Mouse (Mus musculus) CH12.LX (cell line): Measurements from ENCODE around the gene Xylb. TPM values are rescaled to one million over a fixed set of nuclear protein-coding genes. Genes with fewer than 3 reads are reported as not detected.

Experiments used
- DNase-seq: peaks from one replicate; pipeline ENCODE4 v3.0.0-alpha.2; 2013; ENCODE audit errors: extremely low read depth
- H3K27ac ChIP-seq: 2 replicates; pipeline ENCODE4 v1.5.1; 2012; ENCODE audit warnings: low read depth, mild to moderate bottlenecking, control low read depth, moderate library complexity; ENCODE audit not compliant: insufficient read depth
- H3K27me3 ChIP-seq: replicated peaks from 2 replicates; pipeline ENCODE3; 2012; ENCODE audit warnings: inconsistent platforms
- H3K36me3 ChIP-seq, 2 experiments: replicated peaks in 1 of 2; 2 replicates each; pipeline versions ENCODE3 to v1.6.1; 2012; ENCODE audit warnings: inconsistent platforms in 1 of 2, low read length in 1 of 2, mild to moderate bottlenecking in 1 of 2, mixed read lengths in 1 of 2, moderate library complexity in 1 of 2; ENCODE audit not compliant: control insufficient read depth in 1 of 2, insufficient read depth in 1 of 2
- H3K4me1 ChIP-seq, 2 experiments: 2 replicates each; pipeline ENCODE4 v1.6.1; 2012; ENCODE audit warnings: inconsistent platforms in 1 of 2, moderate library complexity in 1 of 2; ENCODE audit not compliant: insufficient read depth in 2 of 2, control insufficient read depth in 1 of 2
- H3K4me2 ChIP-seq: 2 replicates; pipeline ENCODE4 v1.6.1; 2012; ENCODE audit warnings: low read depth, mild to moderate bottlenecking, control low read depth; ENCODE audit not compliant: poor library complexity, insufficient read depth, severe bottlenecking
- H3K4me3 ChIP-seq, 3 experiments: fragments of 150-350 bp in 1 of 3; sonication (generic) in 1 of 3; replicated peaks in 1 of 3; 2 replicates each; pipeline versions ENCODE3 to v1.5.1; 2011 to 2012; ENCODE audit warnings: low read depth in 2 of 3, low read length in 2 of 3, mild to moderate bottlenecking in 2 of 3, moderate library complexity in 2 of 3, control low read depth in 1 of 3, improper control_type of control experiment in 1 of 3, inconsistent platforms in 1 of 3, mixed read lengths in 1 of 3; ENCODE audit not compliant: poor library complexity in 1 of 3
- H3K79me2 ChIP-seq: replicated peaks from 2 replicates; pipeline ENCODE4 v1.6.1; 2012; ENCODE audit warnings: mild to moderate bottlenecking, moderate library complexity; ENCODE audit not compliant: control insufficient read depth, poor library complexity, insufficient read depth, severe bottlenecking; ENCODE audit errors: extremely low read depth
- H3K9ac ChIP-seq: 2 replicates; pipeline ENCODE4 v1.6.1; 2012; ENCODE audit warnings: low read depth, mild to moderate bottlenecking, control low read depth, moderate library complexity; ENCODE audit not compliant: insufficient read depth
- H3K9me3 ChIP-seq: replicated peaks from 2 replicates; pipeline ENCODE3; 2012; ENCODE audit warnings: low read length, inconsistent platforms, mixed read lengths
- BHLHE40 ChIP-seq: IDR thresholded peaks from 2 replicates; pipeline ENCODE4 v1.6.1; 2011; ENCODE audit warnings: mild to moderate bottlenecking, low read depth, low read length, improper control_type of control experiment
- CHD1 ChIP-seq: IDR thresholded peaks from 2 replicates; pipeline ENCODE4 v1.6.1; 2012; ENCODE audit warnings: low read depth, low read length, improper control_type of control experiment, inconsistent platforms
- CHD2 ChIP-seq: IDR thresholded peaks from 2 replicates; pipeline ENCODE4 v1.6.1; 2011; ENCODE audit warnings: low read length, improper control_type of control experiment
- E2F4 ChIP-seq: IDR thresholded peaks from 2 replicates; pipeline ENCODE4 v1.6.1; 2011; ENCODE audit warnings: low read depth, low read length, improper control_type of control experiment; ENCODE audit not compliant: insufficient replicate concordance
- ELF1 ChIP-seq: IDR thresholded peaks from 2 replicates; pipeline ENCODE4 v1.6.1; 2014; ENCODE audit warnings: low read depth, mild to moderate bottlenecking, inconsistent platforms, low read length, improper control_type of control experiment
- ETS1 ChIP-seq: conservative IDR thresholded peaks from 2 replicates; pipeline ENCODE4 v1.6.1; 2012; ENCODE audit warnings: low read depth, mild to moderate bottlenecking, inconsistent platforms, low read length, improper control_type of control experiment, moderate library complexity
- GABPA ChIP-seq: IDR thresholded peaks from 2 replicates; pipeline ENCODE4 v1.6.1; 2012; ENCODE audit warnings: low read depth, low read length, improper control_type of control experiment, inconsistent platforms; ENCODE audit not compliant: insufficient replicate concordance
- JUN ChIP-seq: IDR thresholded peaks from 2 replicates; pipeline ENCODE4 v1.6.1; 2011; ENCODE audit warnings: low read depth, mild to moderate bottlenecking, low read length, improper control_type of control experiment, moderate library complexity; ENCODE audit not compliant: insufficient read depth
- KAT2A ChIP-seq: IDR thresholded peaks from 2 replicates; pipeline ENCODE4 v1.6.1; 2012; ENCODE audit warnings: low read length, improper control_type of control experiment, inconsistent platforms; ENCODE audit not compliant: insufficient replicate concordance
- MAX ChIP-seq: IDR thresholded peaks from 2 replicates; pipeline ENCODE4 v1.6.1; 2011; ENCODE audit warnings: low read length, improper control_type of control experiment
- MAZ ChIP-seq: IDR thresholded peaks from 2 replicates; pipeline ENCODE4 v1.6.1; 2012; ENCODE audit warnings: low read depth, mild to moderate bottlenecking, inconsistent platforms, low read length, improper control_type of control experiment, moderate library complexity
- MEF2A ChIP-seq: IDR thresholded peaks from 2 replicates; pipeline ENCODE4 v1.6.1; 2014; ENCODE audit warnings: low read depth, mild to moderate bottlenecking, inconsistent platforms, low read length, improper control_type of control experiment, borderline replicate concordance
- MXI1 ChIP-seq: IDR thresholded peaks from 2 replicates; pipeline ENCODE4 v1.6.1; 2011; ENCODE audit warnings: mild to moderate bottlenecking, low read depth, low read length, improper control_type of control experiment
- MYC ChIP-seq: IDR thresholded peaks from 2 replicates; pipeline ENCODE4 v1.6.1; 2011; ENCODE audit warnings: low read depth, mild to moderate bottlenecking, improper control_type of control experiment, low read length
- NELFE ChIP-seq: IDR thresholded peaks from 2 replicates; pipeline ENCODE4 v1.6.1; 2011; ENCODE audit warnings: low read depth, low read length, improper control_type of control experiment
- NRF1 ChIP-seq: IDR thresholded peaks from 2 replicates; pipeline ENCODE4 v1.6.1; 2014; ENCODE audit warnings: low read depth, mild to moderate bottlenecking, inconsistent platforms, low read length, improper control_type of control experiment, moderate library complexity
- PAX5 ChIP-seq: IDR thresholded peaks from 2 replicates; pipeline ENCODE4 v1.6.1; 2012; ENCODE audit warnings: low read length, inconsistent platforms, mixed read lengths
- POLR2AphosphoS2 ChIP-seq: IDR thresholded peaks from 2 replicates; pipeline ENCODE4 v1.6.1; 2011; ENCODE audit warnings: low read depth, low read length, improper control_type of control experiment
- RAD21 ChIP-seq: IDR thresholded peaks from 2 replicates; pipeline ENCODE4 v1.6.1; 2011; ENCODE audit warnings: low read depth, mild to moderate bottlenecking, low read length, improper control_type of control experiment, moderate library complexity
- RCOR1 ChIP-seq: conservative IDR thresholded peaks from 2 replicates; pipeline ENCODE4 v1.6.1; 2012; ENCODE audit warnings: low read depth, mild to moderate bottlenecking, inconsistent platforms, low read length, improper control_type of control experiment
- SIN3A ChIP-seq: IDR thresholded peaks from 2 replicates; pipeline ENCODE4 v1.6.1; 2012; ENCODE audit warnings: low read length, improper control_type of control experiment, inconsistent platforms
- SMC3 ChIP-seq: IDR thresholded peaks from 2 replicates; pipeline ENCODE4 v1.6.1; 2011; ENCODE audit warnings: low read depth, low read length, improper control_type of control experiment
- TBP ChIP-seq: conservative IDR thresholded peaks from 2 replicates; pipeline ENCODE4 v1.6.1; 2011; ENCODE audit warnings: low read depth, low read length, improper control_type of control experiment
- TCF12 ChIP-seq: IDR thresholded peaks from 2 replicates; pipeline ENCODE4 v1.6.1; 2014; ENCODE audit warnings: low read depth, mild to moderate bottlenecking, inconsistent platforms, low read length, improper control_type of control experiment
- USF1 ChIP-seq: IDR thresholded peaks from 2 replicates; pipeline ENCODE4 v1.6.1; 2014; ENCODE audit warnings: low read depth, mild to moderate bottlenecking, inconsistent platforms, low read length, improper control_type of control experiment
- ZC3H11A ChIP-seq: IDR thresholded peaks from 2 replicates; pipeline ENCODE4 v1.6.1; 2012; ENCODE audit warnings: low read depth, mild to moderate bottlenecking, inconsistent platforms, low read length, improper control_type of control experiment
- ZMIZ1 ChIP-seq: IDR thresholded peaks from 2 replicates; pipeline ENCODE4 v1.6.1; 2012; ENCODE audit warnings: low read depth, mild to moderate bottlenecking, inconsistent platforms, low read length, improper control_type of control experiment
- ZNF384 ChIP-seq: IDR thresholded peaks from 2 replicates; pipeline ENCODE4 v1.6.1; 2012; ENCODE audit warnings: low read depth, low read length, improper control_type of control experiment, inconsistent platforms
- dilution Hi-C: fragments of 300-500 bp; cut with MboI; formaldehyde crosslinking; loops from 2 replicates; pipeline ENCODE4 v1.14.3; 2020; ENCODE audit warnings: low sequenced_read_pairs; ENCODE audit not compliant: extremely low pct_unique_long_range_greater_than_20kb, extremely low pct_ligation_motif_present
- in situ Hi-C: fragments of 300-500 bp; cut with MboI; formaldehyde crosslinking; loops from 3 replicates; pipeline ENCODE4 v1.14.3; 2019; ENCODE audit warnings: low sequenced_read_pairs, low pct_ligation_motif_present, low pct_unique_long_range_greater_than_20kb, mixed read lengths
- polyA plus RNA-seq: library from polyadenylated mRNA; unstranded; fragments of >175 nt; gene quantifications from 2 replicates; pipeline ENCODE4 v1.2.1, GENCODE M21; 2012; ENCODE audit warnings: low read depth; ENCODE audit not compliant: insufficient read length
- total RNA-seq, 2 experiments: library from RNA; depleted of rRNA; stranded (reverse); fragments of 300-350 nt in 1 of 2; fragments of >200 nt in 1 of 2; gene quantifications; 2 replicates each; pipeline ENCODE4 v1.2.3; 2012 to 2014

The Xylb gene
- total and polyA plus RNA-seq, 3 experiments = 2.5 to 7.1 (median 4.8) TPM

DNA sequence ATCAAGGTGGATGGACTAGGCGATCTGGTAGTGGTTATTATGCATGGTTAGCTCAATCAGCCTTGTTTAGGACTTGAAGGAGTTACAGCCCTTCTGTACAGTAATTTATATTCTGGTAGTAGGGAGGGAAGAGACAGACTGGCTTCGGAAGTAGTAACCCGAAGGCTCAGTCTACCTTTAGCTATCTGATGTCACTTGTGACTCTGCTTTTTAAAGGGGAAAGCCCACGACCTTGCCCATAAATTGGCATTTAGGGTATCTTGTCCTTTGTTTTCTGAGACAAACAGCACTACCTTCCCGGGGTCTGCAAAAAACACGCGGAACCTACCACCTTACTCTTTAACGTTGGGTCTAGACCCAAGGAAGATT lies 17.0 kb upstream of the Xylb start:
- peak overlapping the region; percentile 76 for H3K27ac ChIP-seq
- no peak for DNase-seq
- TF ChIP-seq CHD1 (no peak), ZC3H11A (no peak), GABPA (no peak), CHD2 (no peak), MXI1 (no peak), E2F4 (no peak), RAD21 (no peak), KAT2A (no peak), ELF1 (no peak)
- TF ChIP-seq, all 38 proteins: peak for 0

DNA sequence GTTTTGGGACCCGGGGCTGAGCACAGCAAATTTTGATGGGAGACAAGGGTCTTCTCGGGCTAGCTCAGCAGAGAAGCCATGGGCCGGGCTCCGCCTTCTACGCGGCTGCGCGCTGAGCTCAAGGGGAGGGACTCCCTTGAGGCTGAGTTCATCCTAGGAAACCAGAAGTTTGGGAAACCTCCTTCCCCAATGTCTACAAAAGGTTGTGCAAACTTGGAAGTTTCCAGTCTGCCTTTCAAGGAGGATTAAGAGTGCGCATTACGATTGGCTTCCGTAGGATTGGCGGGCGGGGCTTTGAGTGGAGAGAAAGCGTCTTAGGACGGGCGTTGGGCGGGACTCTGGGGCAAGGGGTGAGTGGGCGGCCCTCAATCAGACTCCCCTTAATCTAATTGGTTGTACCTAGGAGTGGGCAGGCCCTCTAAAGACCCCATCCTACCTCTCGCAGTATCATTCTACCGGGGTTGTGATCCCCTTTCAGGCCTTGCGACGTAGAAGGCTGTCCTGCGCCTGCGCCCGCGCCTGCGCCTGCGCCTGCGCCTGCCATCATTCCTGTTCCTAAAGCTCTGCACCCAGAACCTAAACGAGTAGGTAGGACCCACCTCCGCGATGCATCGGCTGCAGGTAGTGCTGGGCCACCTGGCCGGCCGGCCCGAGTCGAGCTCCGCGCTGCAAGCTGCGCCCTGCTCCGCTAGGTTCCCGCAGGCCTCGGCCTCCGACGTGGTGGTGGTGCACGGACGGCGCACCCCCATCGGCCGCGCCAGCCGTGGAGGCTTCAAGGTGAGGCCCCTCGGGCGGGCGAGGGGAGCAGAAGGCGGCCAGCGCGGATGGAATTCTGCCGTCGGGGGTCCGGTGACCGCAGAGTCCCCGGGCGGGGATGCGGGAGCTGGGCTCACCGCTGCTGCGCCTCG lies 16.0 kb upstream of the Xylb start, which contains the start of gene Myd88:
TSS of gene Myd88 (minus strand) at position 503 of the 908 bp plus-strand sequence.
- Histone ChIP-seq H3K27me3 (no peaks in the 10 kb centered on the region), H3K4me3 (peak within 1 kb of the TSS; percentile 75 to 94 (median 83)), H3K79me2 (peaks cover 5% of the 10 kb centered on the region; the same call in 1 of the 2 replicates), H3K27ac (peak within 1 kb of the TSS; percentile 76), H3K9ac (peak within 1 kb of the TSS; percentile 87), H3K4me2 (peak within 1 kb of the TSS; percentile 72), H3K4me1 (peaks cover 6 to 36% of the 10 kb centered on the region in 2 experiments), H3K36me3 (peaks cover 42 to 58% of the 10 kb centered on the region in 2 experiments), H3K9me3 (no peaks in the 10 kb centered on the region)
- dilution Hi-C loops (no loop called here), in situ Hi-C loops (no loop called here)
- peak; percentile 96 for DNase-seq
- no peak for TF ChIP-seq RAD21
- no peak for TF ChIP-seq CHD1
- TF ChIP-seq SMC3 = no peak
- 0 out of 2 replicates have a peak, but pooled peaks have one; percentile 41 for TF ChIP-seq TBP
- TF ChIP-seq JUN = no peak
- TF ChIP-seq MAX = 0 out of 2 replicates have a peak, but pooled peaks have one; percentile 20
- no peak for TF ChIP-seq MYC
- peak; percentile 29; the same call in 1 of the 2 replicates for TF ChIP-seq TCF12
- TF ChIP-seq BHLHE40 = no peak
- no peak; the same call in 1 of the 2 replicates for TF ChIP-seq ELF1
- peak; percentile 67 for TF ChIP-seq MAZ
- TF ChIP-seq ZMIZ1 = peak; percentile 34; the same call in 1 of the 2 replicates
- peak; percentile 61; the same call in 1 of the 2 replicates for TF ChIP-seq NELFE
- no peak for TF ChIP-seq E2F4
- TF ChIP-seq SIN3A = peak; percentile 69
- TF ChIP-seq GABPA = no peak
- TF ChIP-seq MEF2A = peak; percentile 75
- no peak for TF ChIP-seq RCOR1
- no peak for TF ChIP-seq ZC3H11A
- peak; percentile 55 for TF ChIP-seq MXI1
- no peak for TF ChIP-seq POLR2AphosphoS2
- TF ChIP-seq NRF1 = peak; percentile 94
- TF ChIP-seq ETS1 = 0 out of 2 replicates have a peak, but pooled peaks have one; percentile 16
- no peak for TF ChIP-seq USF1
- TF ChIP-seq ZNF384 = no peak
- no peak; the same call in 1 of the 2 replicates for TF ChIP-seq CHD2
- no peak for TF ChIP-seq PAX5
- no peak for TF ChIP-seq KAT2A

More for the DNA sequence above, 17.0 kb upstream of the Xylb start:
- Histone ChIP-seq H3K9me3 (no peaks in the 10 kb centered on the region), H3K4me3 (peak overlapping the region; percentile 75 to 94 (median 83)), H3K79me2 (peaks cover 5% of the 10 kb centered on the region; the same call in 1 of the 2 replicates), H3K9ac (peak overlapping the region; percentile 87), H3K4me1 (peaks cover 6 to 36% of the 10 kb centered on the region in 2 experiments), H3K36me3 (peaks cover 34 to 58% of the 10 kb centered on the region in 2 experiments), H3K27me3 (no peaks in the 10 kb centered on the region), H3K4me2 (peak overlapping the region; percentile 55)
- dilution Hi-C loops = no loop called here
- in situ Hi-C loops = no loop called here
